Mouse (Mus musculus): ENCODE data around the gene Xrcc3. TPM values are rescaled to one million over a fixed set of nuclear protein-coding genes. Genes with fewer than 3 reads are reported as not detected.

Gene Xrcc3
- 8.4 and 14.8 TPM in 2 replicates for polyA plus RNA-seq (2012)

DNA sequence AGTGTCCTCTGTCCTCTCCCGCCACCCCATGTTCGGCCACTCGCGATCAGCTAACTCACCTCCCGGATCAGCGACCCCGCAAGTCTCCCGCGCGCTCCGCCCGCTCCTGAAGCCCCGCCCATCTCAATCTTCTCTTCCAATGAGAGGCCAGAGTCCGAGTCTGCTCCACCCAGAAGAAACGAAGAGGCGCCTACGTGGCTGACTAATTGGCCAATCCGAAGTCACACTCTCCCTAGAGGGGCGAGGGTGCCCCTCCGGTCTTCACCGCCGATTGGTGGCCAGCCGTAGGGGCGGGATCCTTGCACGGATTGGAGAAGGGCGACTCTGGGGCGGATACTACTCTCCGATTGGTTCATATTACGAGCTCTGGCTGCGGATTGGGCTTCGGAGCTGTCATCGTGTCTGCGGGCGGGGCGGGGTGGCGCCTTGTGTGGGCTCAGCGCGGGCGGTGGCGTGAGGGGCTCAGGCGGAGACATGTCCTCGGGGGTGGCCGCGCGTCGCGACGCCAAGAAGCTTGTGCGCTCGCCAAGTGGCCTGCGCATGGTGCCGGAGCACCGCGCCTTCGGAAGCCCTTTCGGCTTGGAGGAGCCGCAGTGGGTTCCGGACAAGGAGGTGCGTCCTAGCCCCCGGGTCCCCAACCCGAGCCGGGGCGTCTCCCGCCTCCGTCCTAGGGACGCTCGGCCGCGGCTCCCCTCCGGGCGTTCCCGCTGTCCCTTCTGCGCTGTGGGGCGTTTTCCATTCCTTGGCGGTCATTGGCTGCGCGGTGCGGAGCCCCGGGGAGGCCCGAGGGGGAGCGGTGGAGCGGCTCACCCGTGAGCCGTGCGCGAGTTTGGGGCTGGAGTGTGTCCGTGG is at the start of gene Xrcc3, which contains the start of gene Zfyve21:
Gene Xrcc3, minus strand, starts transcription at position 108 of the 852 bp plus-strand sequence.
Gene Zfyve21, plus strand, starts transcription at position 405 of the 852 bp plus-strand sequence.
- TF ChIP-seq GATA1 (IDR thresholded peaks at IDR 0.05; ENCODE audit: low read length): no peak

- TF ChIP-seq GATA1 (IDR thresholded peaks at IDR 0.05; ENCODE audit: low read length): no peak
Observed at GRCm38 (mm10) chr12:111855448-111855847, 41.8 kb upstream of the Xrcc3 start.

DNA sequence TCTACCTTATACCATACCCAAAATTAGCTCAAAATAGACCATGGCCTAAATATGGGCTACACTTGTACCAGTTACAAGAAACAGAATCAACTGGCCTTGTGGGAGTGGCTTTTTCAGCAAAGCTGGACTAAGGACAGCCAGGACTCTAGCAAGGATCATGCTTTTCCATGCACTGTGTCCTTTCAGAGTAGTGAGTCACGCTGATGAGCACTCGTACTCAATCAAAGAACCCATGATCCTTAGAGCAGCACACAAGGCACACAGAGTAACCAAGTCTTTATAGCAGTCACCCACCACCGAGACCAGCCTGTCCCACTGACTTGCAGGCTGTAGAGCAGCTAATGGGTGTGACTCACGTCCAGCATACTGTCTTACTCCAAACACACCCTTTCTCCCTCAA is 39.9 kb upstream of the Xrcc3 start:
- TF ChIP-seq GATA1 (IDR thresholded peaks at IDR 0.05; ENCODE audit: low read length): no peak

DNA sequence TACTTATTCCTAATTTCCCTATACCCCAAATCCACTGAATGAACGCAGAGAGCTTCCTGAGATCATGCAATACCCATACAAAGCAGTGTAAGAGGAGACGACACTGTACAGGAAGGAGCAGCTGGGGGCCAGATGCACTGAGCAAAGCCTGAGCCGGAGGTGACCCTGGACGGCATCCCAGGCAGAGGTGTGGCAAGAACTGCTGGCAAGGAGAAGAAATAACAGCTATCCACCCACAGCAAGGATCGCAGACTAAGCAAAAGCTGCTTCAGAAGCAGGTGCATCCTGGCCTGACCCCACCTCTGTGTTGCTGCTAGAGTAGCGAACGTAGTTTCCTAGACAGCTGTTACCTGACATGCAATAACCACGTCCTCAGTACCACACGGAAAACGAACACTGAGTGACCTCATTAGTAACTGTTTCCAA is 39.4 kb upstream of the Xrcc3 start:
- TF ChIP-seq GATA1 (IDR thresholded peaks at IDR 0.05; ENCODE audit: low read length): no peak

DNA sequence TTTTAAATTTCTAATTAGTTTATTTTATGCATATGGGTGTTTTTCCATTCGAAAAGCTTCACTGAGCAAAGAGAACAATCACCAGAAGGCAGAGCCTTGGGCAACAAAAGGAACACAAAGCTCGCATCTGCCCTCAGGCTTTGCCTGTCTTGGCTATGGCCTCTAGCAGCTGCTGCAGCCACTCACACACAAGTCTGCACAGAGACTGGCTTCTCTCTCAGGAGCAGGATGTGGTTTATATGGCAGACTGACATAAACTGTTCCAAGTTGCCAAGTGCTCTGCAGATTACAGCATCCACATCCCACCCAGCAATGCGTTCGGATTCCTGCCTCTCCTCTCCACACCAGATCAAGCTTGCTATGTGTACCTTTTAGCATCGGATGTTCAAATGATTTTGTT is 38.1 kb upstream of the Xrcc3 start:
- no peak for TF ChIP-seq GATA1 (IDR thresholded peaks at IDR 0.05; ENCODE audit: low read length)

GRCm38 (mm10) chr12:111851235-111851634 is 37.6 kb upstream of the Xrcc3 start:
- no peak for TF ChIP-seq GATA1 (IDR thresholded peaks at IDR 0.05; ENCODE audit: low read length)

- no peak for TF ChIP-seq GATA1 (IDR thresholded peaks at IDR 0.05; ENCODE audit: low read length)
Observed at GRCm38 (mm10) chr12:111848300-111848798, 34.7 kb upstream of the Xrcc3 start.

GRCm38 (mm10) chr12:111846815-111847214 is 33.1 kb upstream of the Xrcc3 start:
- TF ChIP-seq GATA1 (IDR thresholded peaks at IDR 0.05; ENCODE audit: low read length): no peak

DNA sequence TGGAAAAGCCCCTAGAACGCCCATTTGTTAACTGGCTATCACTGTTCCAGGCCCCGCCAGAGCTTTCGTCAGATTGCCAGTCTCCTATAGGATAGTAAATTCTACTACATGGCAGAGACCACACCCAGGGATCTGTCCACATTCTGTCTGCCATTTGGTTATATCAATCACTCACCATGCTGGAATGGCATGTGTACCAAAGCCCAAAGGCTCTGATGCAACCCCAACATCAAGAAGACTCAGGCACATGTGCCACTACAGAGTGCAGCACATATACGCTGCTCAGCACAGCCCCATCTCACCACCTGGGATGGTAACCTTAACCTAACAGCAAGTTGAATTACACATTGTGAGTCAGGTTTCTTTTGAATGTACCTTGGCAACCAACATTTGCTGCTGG is 32.3 kb upstream of the Xrcc3 start:
- TF ChIP-seq GATA1 (IDR thresholded peaks at IDR 0.05; ENCODE audit: low read length): no peak

DNA sequence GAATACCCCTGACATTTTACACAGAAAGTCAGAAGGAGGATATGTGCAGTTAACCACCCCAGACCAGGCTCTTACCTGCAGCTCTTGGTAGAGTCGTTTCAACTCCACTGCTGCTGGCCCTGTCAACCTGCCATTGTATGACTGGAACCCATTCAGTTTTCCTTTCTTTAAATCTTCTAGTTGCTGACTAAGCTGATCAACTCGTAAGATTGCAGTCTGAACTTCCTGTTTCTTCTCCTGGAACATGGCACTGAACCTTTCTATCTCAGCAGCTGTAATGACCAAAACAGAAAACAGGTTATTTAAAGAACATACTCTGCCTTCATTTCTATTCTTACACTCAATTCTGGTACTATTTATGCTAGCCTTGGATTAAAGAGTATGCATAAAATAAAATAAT is 29.8 kb upstream of the Xrcc3 start:
- no peak for TF ChIP-seq GATA1 (IDR thresholded peaks at IDR 0.05; ENCODE audit: low read length)

DNA sequence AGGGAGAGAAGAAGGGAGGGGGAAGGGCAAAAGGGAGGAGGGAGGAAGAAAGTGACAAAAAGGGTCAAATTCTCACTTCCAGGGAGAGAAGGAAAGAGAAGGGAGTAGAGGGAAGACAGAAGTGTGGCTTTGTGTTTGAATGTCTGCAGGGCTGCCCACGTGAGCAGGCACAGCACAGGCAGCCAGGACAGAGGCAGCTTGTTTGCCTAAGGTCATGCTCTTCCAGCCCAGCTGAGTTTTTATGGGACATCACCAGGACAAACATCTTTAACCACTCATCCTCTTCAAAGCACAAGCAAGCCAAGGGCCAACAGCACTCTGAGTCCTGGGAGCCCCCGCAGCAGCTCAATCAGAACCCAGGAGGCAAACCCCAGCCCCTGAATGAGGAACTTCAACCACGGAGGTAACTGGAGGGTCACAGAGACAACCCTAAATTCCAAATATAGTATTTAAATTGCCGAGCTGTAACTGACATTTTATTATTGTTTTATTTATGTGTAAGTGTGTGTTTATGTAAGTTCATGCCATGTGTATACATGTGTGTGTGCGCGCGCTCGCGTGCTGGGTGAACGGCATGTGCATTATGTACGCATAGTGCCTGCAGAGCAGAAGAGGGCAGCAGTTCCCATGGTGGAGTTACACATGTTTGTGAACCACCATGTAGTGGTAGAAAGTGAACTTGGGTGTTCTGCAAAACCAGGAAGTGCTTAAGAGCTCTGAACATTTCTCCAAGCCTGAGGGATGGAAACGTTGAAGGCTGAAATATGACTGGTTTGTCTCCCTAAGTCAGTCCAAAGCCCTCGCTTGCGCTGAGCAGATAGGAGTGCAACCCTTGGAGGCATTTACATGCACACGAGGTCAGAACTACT is 29.1 kb upstream of the Xrcc3 start:
- TF ChIP-seq GATA1 (IDR thresholded peaks at IDR 0.05; ENCODE audit: low read length): no peak

DNA sequence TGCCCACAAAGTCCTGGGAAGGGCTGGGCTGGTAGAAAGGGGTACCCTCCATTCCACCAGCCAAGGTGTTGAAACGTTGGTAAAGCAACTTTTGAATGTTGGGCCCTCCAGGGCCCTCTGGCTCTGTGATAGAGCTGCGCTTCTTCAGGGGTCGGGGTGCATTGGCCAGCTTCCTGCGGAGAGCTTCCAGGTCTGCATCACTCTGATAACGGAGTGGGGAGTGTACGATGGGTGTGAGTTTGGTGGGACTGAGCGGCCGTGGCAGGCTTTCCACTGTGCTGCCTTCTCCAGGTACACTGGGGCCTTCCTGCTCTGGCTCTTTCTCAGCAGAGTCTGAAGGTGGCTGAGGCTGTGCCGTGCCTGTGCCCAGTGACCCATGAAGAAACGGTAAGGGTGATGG is 19.8 kb upstream of the Xrcc3 start:
- no peak for TF ChIP-seq GATA1 (IDR thresholded peaks at IDR 0.05; ENCODE audit: low read length)

GRCm38 (mm10) chr12:111832643-111833042 is 19.0 kb upstream of the Xrcc3 start:
- TF ChIP-seq GATA1 (IDR thresholded peaks at IDR 0.05; ENCODE audit: low read length): no peak

- no peak for TF ChIP-seq GATA1 (IDR thresholded peaks at IDR 0.05; ENCODE audit: low read length)
Observed at GRCm38 (mm10) chr12:111830375-111830774, 16.7 kb upstream of the Xrcc3 start.

DNA sequence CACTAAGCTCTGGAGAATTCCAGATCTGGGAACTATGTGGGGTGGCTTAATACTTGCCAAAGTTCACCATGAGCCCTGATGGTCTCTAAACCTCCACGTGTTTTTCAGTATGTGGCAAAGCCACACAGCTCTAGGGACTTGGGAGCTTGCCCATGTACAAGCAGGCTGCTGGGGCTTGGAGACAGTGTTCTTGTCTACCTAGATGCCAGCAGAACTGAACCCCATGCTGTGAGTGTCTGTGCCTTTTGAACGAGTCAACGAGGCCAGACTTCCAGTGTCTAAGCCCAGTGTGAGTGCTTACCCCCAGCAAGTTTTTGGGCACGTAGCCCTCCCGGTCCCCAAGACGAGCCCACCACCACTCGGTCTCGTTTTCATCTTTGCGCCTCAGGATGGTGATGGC is 16.3 kb upstream of the Xrcc3 start:
- no peak for TF ChIP-seq GATA1 (IDR thresholded peaks at IDR 0.05; ENCODE audit: low read length)

DNA sequence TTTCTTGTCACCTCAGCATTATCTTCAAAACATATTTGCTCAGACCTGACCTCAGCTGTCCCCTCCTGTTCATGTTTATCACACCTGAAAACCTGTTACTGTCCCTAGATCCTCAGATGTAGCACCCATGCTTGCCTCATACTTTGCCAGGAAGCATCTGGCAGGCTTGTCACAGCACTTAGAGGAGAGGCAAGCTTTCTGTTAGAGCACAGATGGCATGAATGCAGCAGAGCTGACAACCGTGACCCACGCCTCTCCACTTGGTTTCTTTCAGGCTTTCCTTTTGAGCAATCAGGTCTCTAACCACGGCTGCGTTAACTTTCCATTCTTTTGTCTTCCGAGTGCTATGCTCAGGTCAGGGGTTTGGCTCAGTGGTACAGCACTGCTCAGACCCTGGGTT is 15.8 kb upstream of the Xrcc3 start:
- no peak for TF ChIP-seq GATA1 (IDR thresholded peaks at IDR 0.05; ENCODE audit: low read length)
